Mouse (Mus musculus) T-helper 17 cell (primary cell): ENCODE measurements around the gene Atf7.
"Not testable (repeated sequence)": the region's sequence is repeated elsewhere in the genome, so short reads cannot be mapped to it uniquely, and the experiment has no call there.

Source experiments
- in situ Hi-C, 2 experiments: fragments of 300-600 bp; cut with MboI, MseI; formaldehyde crosslinking; loops; 1 replicate in 1 of 2; 2 replicates in 1 of 2; pipeline ENCODE4 v1.15.1; 2025; ENCODE audit warnings: high pct_unique_total_duplicates in 2 of 2

Atf7 gene

GRCm38 (mm10) chr15:102620765-102621164 is 4.5 kb downstream of the Atf7 start:
- in situ Hi-C loops, result no loop called here

- in situ Hi-C loops, result no loop called here
Observed at GRCm38 (mm10) chr15:102619486-102619885, 5.8 kb downstream of the Atf7 start.

- in situ Hi-C loops, result no loop called here
Observed at GRCm38 (mm10) chr15:102617654-102618053, 7.6 kb downstream of the Atf7 start.

GRCm38 (mm10) chr15:102616174-102616573 is 9.1 kb downstream of the Atf7 start:
- in situ Hi-C loops, result no loop called here

GRCm38 (mm10) chr15:102614224-102614623 is 11.0 kb downstream of the Atf7 start:
- in situ Hi-C loops, result no loop called here

GRCm38 (mm10) chr15:102612966-102613365 is 12.3 kb downstream of the Atf7 start:
- in situ Hi-C loops, result no loop called here

- in situ Hi-C loops, result not testable (repeated sequence)
Observed at GRCm38 (mm10) chr15:102608586-102608985, 16.7 kb downstream of the Atf7 start.

- in situ Hi-C loops, result no loop called here
Observed at GRCm38 (mm10) chr15:102593996-102594656, 31.1 kb downstream of the Atf7 start.

- in situ Hi-C loops, result no loop called here
Observed at GRCm38 (mm10) chr15:102592674-102593073, 32.6 kb downstream of the Atf7 start.

- in situ Hi-C loops, result no loop called here
Observed at GRCm38 (mm10) chr15:102590567-102590966, 34.7 kb downstream of the Atf7 start.

GRCm38 (mm10) chr15:102589826-102590225 is 35.4 kb downstream of the Atf7 start:
- in situ Hi-C loops, result no loop called here

- in situ Hi-C loops, result no loop called here
Observed at GRCm38 (mm10) chr15:102585501-102585900, 39.8 kb downstream of the Atf7 start.

GRCm38 (mm10) chr15:102583708-102584383 is 41.4 kb downstream of the Atf7 start:
- in situ Hi-C loops, result no loop called here

- in situ Hi-C loops, result no loop called here
Observed at GRCm38 (mm10) chr15:102581205-102581604, 44.1 kb downstream of the Atf7 start.

GRCm38 (mm10) chr15:102578351-102578750 is 46.9 kb downstream of the Atf7 start:
- in situ Hi-C loops, result no loop called here

- in situ Hi-C loops, result no loop called here
Observed at GRCm38 (mm10) chr15:102576972-102577371, 48.3 kb downstream of the Atf7 start.

- in situ Hi-C loops, result no loop called here
Observed at GRCm38 (mm10) chr15:102572081-102572480, 53.2 kb downstream of the Atf7 start.

GRCm38 (mm10) chr15:102567849-102568248 is 57.4 kb downstream of the Atf7 start:
- in situ Hi-C loops, result no loop called here

GRCm38 (mm10) chr15:102563681-102564080 is 61.6 kb downstream of the Atf7 start:
- in situ Hi-C loops, result no loop called here

GRCm38 (mm10) chr15:102563061-102563460 is 62.2 kb downstream of the Atf7 start:
- in situ Hi-C loops, result no loop called here

- in situ Hi-C loops, result no loop called here
Observed at GRCm38 (mm10) chr15:102562491-102562890, 62.8 kb downstream of the Atf7 start.

- in situ Hi-C loops, result no loop called here
Observed at GRCm38 (mm10) chr15:102557580-102557979, 67.7 kb downstream of the Atf7 start.

GRCm38 (mm10) chr15:102555581-102555980 is 69.7 kb downstream of the Atf7 start:
- in situ Hi-C loops, result no loop called here
